Mouse (Mus musculus): ENCODE results near the gene Secisbp2. TPM values are rescaled to one million over a fixed set of nuclear protein-coding genes. Genes with fewer than 3 reads are reported as not detected.
"Not testable (repeated sequence)": the region's sequence is repeated elsewhere in the genome, so short reads cannot be mapped to it uniquely, and the experiment has no call there.

Gene Secisbp2
- polyA plus RNA-seq, 1 experiment from 2014 or later = 35.3 TPM

GRCm38 (mm10) chr13:51659573-51659972, 8.1 kb downstream of the Secisbp2 start:
- Histone ChIP-seq H3K4me2 (replicated peaks; ENCODE audit: low read depth, low read length) (no peak overlapping the region), H3K27me3 (ENCODE audit: control insufficient read depth, insufficient read depth, low read length) (no peaks in the 10 kb centered on the region), H3K4me1 (replicated peaks; ENCODE audit: control insufficient read depth, insufficient read depth, low read length) (no peaks in the 10 kb centered on the region), H3K27ac (ENCODE audit: low read depth, low read length) (no peak overlapping the region), H3K9me3 (ENCODE audit: control insufficient read depth, low read length) (no peaks in the 10 kb centered on the region), H3K36me3 (ENCODE audit: control insufficient read depth, insufficient read depth, low read length) (peaks cover 11% of the 10 kb centered on the region), H3K9ac (ENCODE audit: low read depth, low read length) (no peak overlapping the region), H3K4me3 (ENCODE audit: low read depth, low read length) (no peak overlapping the region)
- DNase-seq (ENCODE audit: low spot score) (no peak), ATAC-seq (ENCODE audit: low FRiP score) (no peak)
- WGBS = 98% methylated on average over 7 of the region's 7 CpGs

GRCm38 (mm10) chr13:51663561-51663960, 12.1 kb downstream of the Secisbp2 start:
- Histone ChIP-seq H3K27me3 (ENCODE audit: control insufficient read depth, insufficient read depth, low read length) (no peaks in the 10 kb centered on the region), H3K4me1 (replicated peaks; ENCODE audit: control insufficient read depth, insufficient read depth, low read length) (no peaks in the 10 kb centered on the region), H3K4me3 (ENCODE audit: low read depth, low read length) (no peak overlapping the region), H3K27ac (ENCODE audit: low read depth, low read length) (no peak overlapping the region), H3K4me2 (replicated peaks; ENCODE audit: low read depth, low read length) (no peak overlapping the region), H3K9me3 (ENCODE audit: control insufficient read depth, low read length) (no peaks in the 10 kb centered on the region), H3K9ac (ENCODE audit: low read depth, low read length) (no peak overlapping the region), H3K36me3 (ENCODE audit: control insufficient read depth, insufficient read depth, low read length) (peaks cover 9% of the 10 kb centered on the region; the same call in 1 of the 2 replicates)
- no peak for DNase-seq (ENCODE audit: low spot score)
- 93% methylated on average over 2 of the region's 2 CpGs for WGBS
- ATAC-seq (ENCODE audit: low FRiP score) = no peak

- H3K27me3 ChIP-seq (ENCODE audit: control insufficient read depth, insufficient read depth, low read length); H3K9ac ChIP-seq (ENCODE audit: low read depth, low read length); H3K4me2 ChIP-seq (replicated peaks; ENCODE audit: low read depth, low read length); ATAC-seq (ENCODE audit: low FRiP score); H3K4me1 ChIP-seq (replicated peaks; ENCODE audit: control insufficient read depth, insufficient read depth, low read length); H3K4me3 ChIP-seq (ENCODE audit: low read depth, low read length); H3K36me3 ChIP-seq (ENCODE audit: control insufficient read depth, insufficient read depth, low read length); DNase-seq (ENCODE audit: low spot score); H3K9me3 ChIP-seq (ENCODE audit: control insufficient read depth, low read length); H3K27ac ChIP-seq (ENCODE audit: low read depth, low read length): not testable (repeated sequence)
- 95% methylated on average over 12 of the region's 12 CpGs for WGBS
Observed at GRCm38 (mm10) chr13:51668195-51668594, 16.7 kb downstream of the Secisbp2 start.

GRCm38 (mm10) chr13:51676641-51677040, 25.1 kb downstream of the Secisbp2 start:
- ATAC-seq (ENCODE audit: low FRiP score) = no peak
- no peak overlapping the region for H3K27ac ChIP-seq (ENCODE audit: low read depth, low read length)
- peaks cover 11% of the 10 kb centered on the region for H3K36me3 ChIP-seq (ENCODE audit: control insufficient read depth, insufficient read depth, low read length)
- H3K4me1 ChIP-seq (replicated peaks; ENCODE audit: control insufficient read depth, insufficient read depth, low read length) = no peaks in the 10 kb centered on the region
- H3K4me2 ChIP-seq (replicated peaks; ENCODE audit: low read depth, low read length) = no peak overlapping the region
- no peak overlapping the region for H3K4me3 ChIP-seq (ENCODE audit: low read depth, low read length)
- H3K9me3 ChIP-seq (ENCODE audit: control insufficient read depth, low read length) = no peaks in the 10 kb centered on the region
- DNase-seq (ENCODE audit: low spot score) = no peak
- H3K27me3 ChIP-seq (ENCODE audit: control insufficient read depth, insufficient read depth, low read length) = no peaks in the 10 kb centered on the region
- no peak overlapping the region for H3K9ac ChIP-seq (ENCODE audit: low read depth, low read length)
- WGBS = 92% methylated on average over 4 of the region's 4 CpGs

GRCm38 (mm10) chr13:51677041-51677440, 25.5 kb downstream of the Secisbp2 start:
- no peak overlapping the region for H3K4me2 ChIP-seq (replicated peaks; ENCODE audit: low read depth, low read length)
- no peak overlapping the region for H3K4me3 ChIP-seq (ENCODE audit: low read depth, low read length)
- H3K36me3 ChIP-seq (ENCODE audit: control insufficient read depth, insufficient read depth, low read length) = peaks cover 14% of the 10 kb centered on the region
- H3K27ac ChIP-seq (ENCODE audit: low read depth, low read length) = no peak overlapping the region
- 96% methylated on average over 12 of the region's 12 CpGs for WGBS
- DNase-seq (ENCODE audit: low spot score) (no peak), ATAC-seq (ENCODE audit: low FRiP score) (no peak)
- H3K27me3 ChIP-seq (ENCODE audit: control insufficient read depth, insufficient read depth, low read length) = no peaks in the 10 kb centered on the region
- H3K4me1 ChIP-seq (replicated peaks; ENCODE audit: control insufficient read depth, insufficient read depth, low read length) = no peaks in the 10 kb centered on the region
- no peaks in the 10 kb centered on the region for H3K9me3 ChIP-seq (ENCODE audit: control insufficient read depth, low read length)
- no peak overlapping the region for H3K9ac ChIP-seq (ENCODE audit: low read depth, low read length)

GRCm38 (mm10) chr13:51677630-51678185, 26.2 kb downstream of the Secisbp2 start:
- no peak overlapping the region for H3K27ac ChIP-seq (ENCODE audit: low read depth, low read length)
- H3K4me3 ChIP-seq (ENCODE audit: low read depth, low read length) = no peak overlapping the region
- H3K36me3 ChIP-seq (ENCODE audit: control insufficient read depth, insufficient read depth, low read length) = peaks cover 17% of the 10 kb centered on the region
- no peaks in the 10 kb centered on the region for H3K27me3 ChIP-seq (ENCODE audit: control insufficient read depth, insufficient read depth, low read length)
- ATAC-seq (ENCODE audit: low FRiP score) = no peak
- no peaks in the 10 kb centered on the region for H3K4me1 ChIP-seq (replicated peaks; ENCODE audit: control insufficient read depth, insufficient read depth, low read length)
- H3K4me2 ChIP-seq (replicated peaks; ENCODE audit: low read depth, low read length) = no peak overlapping the region
- DNase-seq (ENCODE audit: low spot score) = no peak
- no peaks in the 10 kb centered on the region for H3K9me3 ChIP-seq (ENCODE audit: control insufficient read depth, low read length)
- H3K9ac ChIP-seq (ENCODE audit: low read depth, low read length) = no peak overlapping the region
- 93% methylated on average over 6 of the region's 7 CpGs for WGBS

GRCm38 (mm10) chr13:51678687-51679086, 27.2 kb downstream of the Secisbp2 start:
- Histone ChIP-seq H3K36me3 (ENCODE audit: control insufficient read depth, insufficient read depth, low read length) (peaks cover 17% of the 10 kb centered on the region), H3K4me2 (replicated peaks; ENCODE audit: low read depth, low read length) (no peak overlapping the region), H3K27me3 (ENCODE audit: control insufficient read depth, insufficient read depth, low read length) (no peaks in the 10 kb centered on the region), H3K4me1 (replicated peaks; ENCODE audit: control insufficient read depth, insufficient read depth, low read length) (no peaks in the 10 kb centered on the region), H3K9ac (ENCODE audit: low read depth, low read length) (no peak overlapping the region), H3K4me3 (ENCODE audit: low read depth, low read length) (no peak overlapping the region), H3K9me3 (ENCODE audit: control insufficient read depth, low read length) (no peaks in the 10 kb centered on the region), H3K27ac (ENCODE audit: low read depth, low read length) (no peak overlapping the region)
- ATAC-seq (ENCODE audit: low FRiP score) (no peak), DNase-seq (ENCODE audit: low spot score) (no peak)
- 90% methylated on average over 6 of the region's 6 CpGs for WGBS

- Histone ChIP-seq H3K27me3 (ENCODE audit: control insufficient read depth, insufficient read depth, low read length) (no peaks in the 10 kb centered on the region), H3K4me3 (ENCODE audit: low read depth, low read length) (no peak overlapping the region), H3K36me3 (ENCODE audit: control insufficient read depth, insufficient read depth, low read length) (peaks cover 12% of the 10 kb centered on the region), H3K4me2 (replicated peaks; ENCODE audit: low read depth, low read length) (no peak overlapping the region), H3K27ac (ENCODE audit: low read depth, low read length) (no peak overlapping the region), H3K4me1 (replicated peaks; ENCODE audit: control insufficient read depth, insufficient read depth, low read length) (no peaks in the 10 kb centered on the region), H3K9ac (ENCODE audit: low read depth, low read length) (no peak overlapping the region), H3K9me3 (ENCODE audit: control insufficient read depth, low read length) (no peaks in the 10 kb centered on the region)
- DNase-seq (ENCODE audit: low spot score) = no peak
- WGBS = 88% methylated on average over 4 of the region's 4 CpGs
- ATAC-seq (ENCODE audit: low FRiP score) = no peak
Observed at GRCm38 (mm10) chr13:51679332-51679731, 27.8 kb downstream of the Secisbp2 start.

GRCm38 (mm10) chr13:51681076-51681475, 29.6 kb downstream of the Secisbp2 start:
- DNase-seq (ENCODE audit: low spot score) (no peak), ATAC-seq (ENCODE audit: low FRiP score) (no peak)
- peaks cover 10% of the 10 kb centered on the region for H3K36me3 ChIP-seq (ENCODE audit: control insufficient read depth, insufficient read depth, low read length)
- no peaks in the 10 kb centered on the region for H3K9me3 ChIP-seq (ENCODE audit: control insufficient read depth, low read length)
- H3K27ac ChIP-seq (ENCODE audit: low read depth, low read length) = no peak overlapping the region
- no peak overlapping the region for H3K4me3 ChIP-seq (ENCODE audit: low read depth, low read length)
- no peaks in the 10 kb centered on the region for H3K27me3 ChIP-seq (ENCODE audit: control insufficient read depth, insufficient read depth, low read length)
- no peak overlapping the region for H3K4me2 ChIP-seq (replicated peaks; ENCODE audit: low read depth, low read length)
- 88% methylated on average over 5 of the region's 5 CpGs for WGBS
- H3K9ac ChIP-seq (ENCODE audit: low read depth, low read length) = no peak overlapping the region
- H3K4me1 ChIP-seq (replicated peaks; ENCODE audit: control insufficient read depth, insufficient read depth, low read length) = no peaks in the 10 kb centered on the region
